Mouse (Mus musculus) CH12.LX (cell line): ENCODE measurements around the gene Ptdss2. TPM values are rescaled to one million over a fixed set of nuclear protein-coding genes. Genes with fewer than 3 reads are reported as not detected.
A peak's percentile ranks its signal among the peaks of the same experiment; 100 is the strongest.

Experiments used
- DNase-seq: peaks from one replicate; pipeline ENCODE4 v3.0.0-alpha.2; 2013; ENCODE audit errors: extremely low read depth
- H3K27ac ChIP-seq: 2 replicates; pipeline ENCODE4 v1.5.1; 2012; ENCODE audit warnings: low read depth, mild to moderate bottlenecking, control low read depth, moderate library complexity; ENCODE audit not compliant: insufficient read depth
- H3K27me3 ChIP-seq: replicated peaks from 2 replicates; pipeline ENCODE3; 2012; ENCODE audit warnings: inconsistent platforms
- H3K36me3 ChIP-seq, 2 experiments: replicated peaks in 1 of 2; 2 replicates each; pipeline versions ENCODE3 to v1.6.1; 2012; ENCODE audit warnings: inconsistent platforms in 1 of 2, low read length in 1 of 2, mild to moderate bottlenecking in 1 of 2, mixed read lengths in 1 of 2, moderate library complexity in 1 of 2; ENCODE audit not compliant: control insufficient read depth in 1 of 2, insufficient read depth in 1 of 2
- H3K4me1 ChIP-seq, 2 experiments: 2 replicates each; pipeline ENCODE4 v1.6.1; 2012; ENCODE audit warnings: inconsistent platforms in 1 of 2, moderate library complexity in 1 of 2; ENCODE audit not compliant: insufficient read depth in 2 of 2, control insufficient read depth in 1 of 2
- H3K4me2 ChIP-seq: 2 replicates; pipeline ENCODE4 v1.6.1; 2012; ENCODE audit warnings: low read depth, mild to moderate bottlenecking, control low read depth; ENCODE audit not compliant: poor library complexity, insufficient read depth, severe bottlenecking
- H3K4me3 ChIP-seq, 3 experiments: fragments of 150-350 bp in 1 of 3; sonication (generic) in 1 of 3; replicated peaks in 1 of 3; 2 replicates each; pipeline versions ENCODE3 to v1.5.1; 2011 to 2012; ENCODE audit warnings: low read depth in 2 of 3, low read length in 2 of 3, mild to moderate bottlenecking in 2 of 3, moderate library complexity in 2 of 3, control low read depth in 1 of 3, improper control_type of control experiment in 1 of 3, inconsistent platforms in 1 of 3, mixed read lengths in 1 of 3; ENCODE audit not compliant: poor library complexity in 1 of 3
- H3K79me2 ChIP-seq: replicated peaks from 2 replicates; pipeline ENCODE4 v1.6.1; 2012; ENCODE audit warnings: mild to moderate bottlenecking, moderate library complexity; ENCODE audit not compliant: control insufficient read depth, poor library complexity, insufficient read depth, severe bottlenecking; ENCODE audit errors: extremely low read depth
- H3K9ac ChIP-seq: 2 replicates; pipeline ENCODE4 v1.6.1; 2012; ENCODE audit warnings: low read depth, mild to moderate bottlenecking, control low read depth, moderate library complexity; ENCODE audit not compliant: insufficient read depth
- H3K9me3 ChIP-seq: replicated peaks from 2 replicates; pipeline ENCODE3; 2012; ENCODE audit warnings: low read length, inconsistent platforms, mixed read lengths
- BHLHE40 ChIP-seq: IDR thresholded peaks from 2 replicates; pipeline ENCODE4 v1.6.1; 2011; ENCODE audit warnings: mild to moderate bottlenecking, low read depth, low read length, improper control_type of control experiment
- CHD1 ChIP-seq: IDR thresholded peaks from 2 replicates; pipeline ENCODE4 v1.6.1; 2012; ENCODE audit warnings: low read depth, low read length, improper control_type of control experiment, inconsistent platforms
- CHD2 ChIP-seq: IDR thresholded peaks from 2 replicates; pipeline ENCODE4 v1.6.1; 2011; ENCODE audit warnings: low read length, improper control_type of control experiment
- CTCF ChIP-seq, 2 experiments: IDR thresholded peaks in 1 of 2; conservative IDR thresholded peaks in 1 of 2; 2 replicates each; pipeline ENCODE4 v1.5.1; 2011 to 2012; ENCODE audit warnings: low read depth in 2 of 2, low read length in 2 of 2, improper control_type of control experiment in 1 of 2, inconsistent platforms in 1 of 2, mild to moderate bottlenecking in 1 of 2, moderate library complexity in 1 of 2
- E2F4 ChIP-seq: IDR thresholded peaks from 2 replicates; pipeline ENCODE4 v1.6.1; 2011; ENCODE audit warnings: low read depth, low read length, improper control_type of control experiment; ENCODE audit not compliant: insufficient replicate concordance
- EP300 ChIP-seq: IDR thresholded peaks from 2 replicates; pipeline ENCODE4 v1.6.1; 2011; ENCODE audit warnings: low read length, improper control_type of control experiment
- ETS1 ChIP-seq: conservative IDR thresholded peaks from 2 replicates; pipeline ENCODE4 v1.6.1; 2012; ENCODE audit warnings: low read depth, mild to moderate bottlenecking, inconsistent platforms, low read length, improper control_type of control experiment, moderate library complexity
- GABPA ChIP-seq: IDR thresholded peaks from 2 replicates; pipeline ENCODE4 v1.6.1; 2012; ENCODE audit warnings: low read depth, low read length, improper control_type of control experiment, inconsistent platforms; ENCODE audit not compliant: insufficient replicate concordance
- HCFC1 ChIP-seq: IDR thresholded peaks from 2 replicates; pipeline ENCODE4 v1.6.1; 2012; ENCODE audit warnings: low read depth, mild to moderate bottlenecking, inconsistent platforms, low read length, improper control_type of control experiment
- IRF4 ChIP-seq: IDR thresholded peaks from 2 replicates; pipeline ENCODE4 v1.6.1; 2014; ENCODE audit warnings: low read depth, mild to moderate bottlenecking, inconsistent platforms, low read length, improper control_type of control experiment
- JUND ChIP-seq: conservative IDR thresholded peaks from 2 replicates; pipeline ENCODE4 v1.6.1; 2011; ENCODE audit warnings: low read depth, low read length, improper control_type of control experiment
- KAT2A ChIP-seq: IDR thresholded peaks from 2 replicates; pipeline ENCODE4 v1.6.1; 2012; ENCODE audit warnings: low read length, improper control_type of control experiment, inconsistent platforms; ENCODE audit not compliant: insufficient replicate concordance
- MAX ChIP-seq: IDR thresholded peaks from 2 replicates; pipeline ENCODE4 v1.6.1; 2011; ENCODE audit warnings: low read length, improper control_type of control experiment
- MAZ ChIP-seq: IDR thresholded peaks from 2 replicates; pipeline ENCODE4 v1.6.1; 2012; ENCODE audit warnings: low read depth, mild to moderate bottlenecking, inconsistent platforms, low read length, improper control_type of control experiment, moderate library complexity
- MEF2A ChIP-seq: IDR thresholded peaks from 2 replicates; pipeline ENCODE4 v1.6.1; 2014; ENCODE audit warnings: low read depth, mild to moderate bottlenecking, inconsistent platforms, low read length, improper control_type of control experiment, borderline replicate concordance
- MYC ChIP-seq: IDR thresholded peaks from 2 replicates; pipeline ENCODE4 v1.6.1; 2011; ENCODE audit warnings: low read depth, mild to moderate bottlenecking, improper control_type of control experiment, low read length
- NELFE ChIP-seq: IDR thresholded peaks from 2 replicates; pipeline ENCODE4 v1.6.1; 2011; ENCODE audit warnings: low read depth, low read length, improper control_type of control experiment
- PAX5 ChIP-seq: IDR thresholded peaks from 2 replicates; pipeline ENCODE4 v1.6.1; 2012; ENCODE audit warnings: low read length, inconsistent platforms, mixed read lengths
- POLR2A ChIP-seq: IDR thresholded peaks from 2 replicates; pipeline ENCODE4 v1.6.1; 2011; ENCODE audit warnings: low read depth, mild to moderate bottlenecking, improper control_type of control experiment, low read length
- RAD21 ChIP-seq: IDR thresholded peaks from 2 replicates; pipeline ENCODE4 v1.6.1; 2011; ENCODE audit warnings: low read depth, mild to moderate bottlenecking, low read length, improper control_type of control experiment, moderate library complexity
- RCOR1 ChIP-seq: conservative IDR thresholded peaks from 2 replicates; pipeline ENCODE4 v1.6.1; 2012; ENCODE audit warnings: low read depth, mild to moderate bottlenecking, inconsistent platforms, low read length, improper control_type of control experiment
- SIN3A ChIP-seq: IDR thresholded peaks from 2 replicates; pipeline ENCODE4 v1.6.1; 2012; ENCODE audit warnings: low read length, improper control_type of control experiment, inconsistent platforms
- SMC3 ChIP-seq: IDR thresholded peaks from 2 replicates; pipeline ENCODE4 v1.6.1; 2011; ENCODE audit warnings: low read depth, low read length, improper control_type of control experiment
- TBP ChIP-seq: conservative IDR thresholded peaks from 2 replicates; pipeline ENCODE4 v1.6.1; 2011; ENCODE audit warnings: low read depth, low read length, improper control_type of control experiment
- USF1 ChIP-seq: IDR thresholded peaks from 2 replicates; pipeline ENCODE4 v1.6.1; 2014; ENCODE audit warnings: low read depth, mild to moderate bottlenecking, inconsistent platforms, low read length, improper control_type of control experiment
- USF2 ChIP-seq: conservative IDR thresholded peaks from 2 replicates; pipeline ENCODE4 v1.6.1; 2011; ENCODE audit warnings: low read depth, low read length, improper control_type of control experiment
- ZC3H11A ChIP-seq: IDR thresholded peaks from 2 replicates; pipeline ENCODE4 v1.6.1; 2012; ENCODE audit warnings: low read depth, mild to moderate bottlenecking, inconsistent platforms, low read length, improper control_type of control experiment
- ZKSCAN1 ChIP-seq: IDR thresholded peaks from 2 replicates; pipeline ENCODE4 v1.6.1; 2012; ENCODE audit warnings: low read depth, inconsistent platforms, low read length, improper control_type of control experiment, borderline replicate concordance
- ZMIZ1 ChIP-seq: IDR thresholded peaks from 2 replicates; pipeline ENCODE4 v1.6.1; 2012; ENCODE audit warnings: low read depth, mild to moderate bottlenecking, inconsistent platforms, low read length, improper control_type of control experiment
- dilution Hi-C: fragments of 300-500 bp; cut with MboI; formaldehyde crosslinking; loops from 2 replicates; pipeline ENCODE4 v1.14.3; 2020; ENCODE audit warnings: low sequenced_read_pairs; ENCODE audit not compliant: extremely low pct_unique_long_range_greater_than_20kb, extremely low pct_ligation_motif_present
- in situ Hi-C: fragments of 300-500 bp; cut with MboI; formaldehyde crosslinking; loops from 3 replicates; pipeline ENCODE4 v1.14.3; 2019; ENCODE audit warnings: low sequenced_read_pairs, low pct_ligation_motif_present, low pct_unique_long_range_greater_than_20kb, mixed read lengths
- polyA plus RNA-seq: library from polyadenylated mRNA; unstranded; fragments of >175 nt; gene quantifications from 2 replicates; pipeline ENCODE4 v1.2.1, GENCODE M21; 2012; ENCODE audit warnings: low read depth; ENCODE audit not compliant: insufficient read length
- total RNA-seq, 2 experiments: library from RNA; depleted of rRNA; stranded (reverse); fragments of 300-350 nt in 1 of 2; fragments of >200 nt in 1 of 2; gene quantifications; 2 replicates each; pipeline ENCODE4 v1.2.3; 2012 to 2014

Ptdss2 gene
- total and polyA plus RNA-seq, 3 experiments: 2.9 to 22.9 (median 12.0) TPM

GRCm38 (mm10) chr7:141122689-141123516, 721 bp downstream of the Ptdss2 start:
- DNase-seq: peak; percentile 99
- peak overlapping the region; percentile 10; the same call in 1 of the 2 replicates for H3K4me2 ChIP-seq
- peak; percentile 75 for TF ChIP-seq POLR2A
- TF ChIP-seq ZC3H11A: no peak
- peak; percentile 69; the same call in 1 of the 2 replicates for TF ChIP-seq MYC
- no peak for TF ChIP-seq ETS1
- peak in 1 of 2 experiments; percentile 19; a peak in 1 of 4 replicates for TF ChIP-seq CTCF (conservative IDR thresholded peaks at IDR 0.05 in 1 of 2, IDR thresholded peaks at IDR 0.05 in 1 of 2; ENCODE audit: low read depth in 2 of 2, low read length in 2 of 2)
- no peak for TF ChIP-seq GABPA
- no peak for TF ChIP-seq MAZ
- no peak for TF ChIP-seq CHD2
- no peak for TF ChIP-seq E2F4
- no peak for TF ChIP-seq ZKSCAN1
- TF ChIP-seq USF1: no peak
- no peak for TF ChIP-seq SIN3A
- 0 out of 2 replicates have a peak, but pooled peaks have one; percentile 39 for TF ChIP-seq TBP
- TF ChIP-seq RAD21: no peak
- no peak for TF ChIP-seq MEF2A
- TF ChIP-seq MAX: peak; percentile 40; the same call in 1 of the 2 replicates
- TF ChIP-seq EP300: no peak
- peak; percentile 24; the same call in 1 of the 2 replicates for TF ChIP-seq HCFC1
- no peak for TF ChIP-seq KAT2A
- TF ChIP-seq CHD1: no peak
- TF ChIP-seq RCOR1: no peak
- no peak for TF ChIP-seq BHLHE40
- no peak for TF ChIP-seq ZMIZ1
- no peak for TF ChIP-seq PAX5
- peak; percentile 82 for TF ChIP-seq NELFE
- TF ChIP-seq SMC3: no peak
- TF ChIP-seq IRF4: no peak
- no peak for TF ChIP-seq JUND
- no peak for TF ChIP-seq USF2
- H3K27me3 ChIP-seq: peaks cover 11% of the 10 kb centered on the region
- no peaks in the 10 kb centered on the region for H3K79me2 ChIP-seq
- dilution Hi-C loops: no loop called here
- H3K9me3 ChIP-seq: no peaks in the 10 kb centered on the region
- peak overlapping the region; percentile 63 to 79 (median 69) for H3K4me3 ChIP-seq
- H3K4me1 ChIP-seq: peaks cover 3% of the 10 kb centered on the region in 2 experiments
- peak overlapping the region; percentile 32 for H3K9ac ChIP-seq
- peak overlapping the region; percentile 17; the same call in 1 of the 2 replicates for H3K27ac ChIP-seq
- no peaks in the 10 kb centered on the region for H3K36me3 ChIP-seq
- in situ Hi-C loops: no loop called here
